Mouse (Mus musculus): ENCODE results near the gene Gm10974. TPM values are rescaled to one million over a fixed set of nuclear protein-coding genes. Genes with fewer than 3 reads are reported as not detected.

Gm10974 gene
- polyA plus RNA-seq, 1 experiment from 2014 or later, result not detected

- Histone ChIP-seq H3K27ac (ENCODE audit: low read length) (peak overlapping the region; percentile 49), H3K9ac (ENCODE audit: low read depth, low read length) (no peak overlapping the region)
Observed at GRCm38 (mm10) chr7:66370970-66371369, 5.3 kb downstream of the Gm10974 start.

GRCm38 (mm10) chr7:66373391-66373790 lies 7.7 kb downstream of the Gm10974 start:
- 88% methylated on average over 3 of the region's 3 CpGs for WGBS
- H3K36me3 ChIP-seq (ENCODE audit: control insufficient read depth, insufficient read depth, low read length), result no peaks in the 10 kb centered on the region

More at GRCm38 (mm10) chr7:66370970-66371369, 5.3 kb downstream of the Gm10974 start:
- Histone ChIP-seq H3K27me3 (replicated peaks; ENCODE audit: control insufficient read depth, insufficient read depth, low read length) (no peaks in the 10 kb centered on the region), H3K4me3 (ENCODE audit: low read length) (no peak overlapping the region), H3K4me1 (ENCODE audit: control insufficient read depth, insufficient read depth, low read length) (peaks cover 21% of the 10 kb centered on the region), H3K9me3 (ENCODE audit: control insufficient read depth, low read length) (no peaks in the 10 kb centered on the region), H3K4me2 (ENCODE audit: low read depth, low read length) (no peak overlapping the region), H3K36me3 (ENCODE audit: control insufficient read depth, insufficient read depth, low read length) (no peaks in the 10 kb centered on the region)
- ATAC-seq, result peak; percentile 66
- WGBS, result 67% methylated on average over 6 of the region's 6 CpGs

GRCm38 (mm10) chr7:66375736-66376135 lies 10.0 kb downstream of the Gm10974 start:
- Histone ChIP-seq H3K36me3 (ENCODE audit: control insufficient read depth, insufficient read depth, low read length) (no peaks in the 10 kb centered on the region; the same call in 1 of the 2 replicates), H3K9ac (ENCODE audit: low read depth, low read length) (no peak overlapping the region), H3K4me3 (ENCODE audit: low read length) (no peak overlapping the region), H3K27me3 (replicated peaks; ENCODE audit: control insufficient read depth, insufficient read depth, low read length) (no peaks in the 10 kb centered on the region), H3K9me3 (ENCODE audit: control insufficient read depth, low read length) (no peaks in the 10 kb centered on the region), H3K4me1 (ENCODE audit: control insufficient read depth, insufficient read depth, low read length) (peaks cover 12% of the 10 kb centered on the region; the same call in 1 of the 2 replicates), H3K4me2 (ENCODE audit: low read depth, low read length) (no peak overlapping the region), H3K27ac (ENCODE audit: low read length) (no peak overlapping the region)
- ATAC-seq, result no peak
- WGBS, result 84% methylated on average over 4 of the region's 4 CpGs

More at GRCm38 (mm10) chr7:66373391-66373790, 7.7 kb downstream of the Gm10974 start:
- H3K27me3 ChIP-seq (replicated peaks; ENCODE audit: control insufficient read depth, insufficient read depth, low read length), result no peaks in the 10 kb centered on the region
- H3K4me1 ChIP-seq (ENCODE audit: control insufficient read depth, insufficient read depth, low read length), result peaks cover 24% of the 10 kb centered on the region
- H3K4me3 ChIP-seq (ENCODE audit: low read length), result no peak overlapping the region
- H3K27ac ChIP-seq (ENCODE audit: low read length), result no peak overlapping the region
- no peaks in the 10 kb centered on the region for H3K9me3 ChIP-seq (ENCODE audit: control insufficient read depth, low read length)
- no peak overlapping the region for H3K4me2 ChIP-seq (ENCODE audit: low read depth, low read length)
- no peak overlapping the region for H3K9ac ChIP-seq (ENCODE audit: low read depth, low read length)
- ATAC-seq, result no peak

- Histone ChIP-seq H3K27ac (ENCODE audit: low read length) (no peak overlapping the region), H3K4me2 (ENCODE audit: low read depth, low read length) (no peak overlapping the region), H3K36me3 (ENCODE audit: control insufficient read depth, insufficient read depth, low read length) (no peaks in the 10 kb centered on the region; the same call in 1 of the 2 replicates), H3K27me3 (replicated peaks; ENCODE audit: control insufficient read depth, insufficient read depth, low read length) (no peaks in the 10 kb centered on the region), H3K4me3 (ENCODE audit: low read length) (no peak overlapping the region), H3K9me3 (ENCODE audit: control insufficient read depth, low read length) (no peaks in the 10 kb centered on the region), H3K9ac (ENCODE audit: low read depth, low read length) (no peak overlapping the region), H3K4me1 (ENCODE audit: control insufficient read depth, insufficient read depth, low read length) (peaks cover 5% of the 10 kb centered on the region; the same call in 1 of the 2 replicates)
- ATAC-seq, result peak; percentile 63
- WGBS, result 81% methylated on average over 10 of the region's 10 CpGs
Observed at GRCm38 (mm10) chr7:66376560-66376959, 10.9 kb downstream of the Gm10974 start.

- WGBS, result 49% methylated on average over 5 of the region's 5 CpGs
- Histone ChIP-seq H3K4me1 (ENCODE audit: control insufficient read depth, insufficient read depth, low read length) (peaks cover 25% of the 10 kb centered on the region), H3K36me3 (ENCODE audit: control insufficient read depth, insufficient read depth, low read length) (no peaks in the 10 kb centered on the region), H3K9me3 (ENCODE audit: control insufficient read depth, low read length) (no peaks in the 10 kb centered on the region), H3K4me2 (ENCODE audit: low read depth, low read length) (no peak overlapping the region), H3K4me3 (ENCODE audit: low read length) (no peak overlapping the region), H3K9ac (ENCODE audit: low read depth, low read length) (no peak overlapping the region), H3K27me3 (replicated peaks; ENCODE audit: control insufficient read depth, insufficient read depth, low read length) (no peaks in the 10 kb centered on the region), H3K27ac (ENCODE audit: low read length) (peak overlapping the region; percentile 65)
- ATAC-seq, result no peak
Observed at GRCm38 (mm10) chr7:66384213-66384612, 18.5 kb downstream of the Gm10974 start.

GRCm38 (mm10) chr7:66384891-66385290 lies 19.2 kb downstream of the Gm10974 start:
- ATAC-seq, result no peak
- no peak overlapping the region for H3K4me3 ChIP-seq (ENCODE audit: low read length)
- 88% methylated on average over 8 of the region's 8 CpGs for WGBS
- H3K36me3 ChIP-seq (ENCODE audit: control insufficient read depth, insufficient read depth, low read length), result no peaks in the 10 kb centered on the region
- H3K9ac ChIP-seq (ENCODE audit: low read depth, low read length), result no peak overlapping the region
- H3K27ac ChIP-seq (ENCODE audit: low read length), result no peak overlapping the region
- no peaks in the 10 kb centered on the region for H3K9me3 ChIP-seq (ENCODE audit: control insufficient read depth, low read length)
- no peaks in the 10 kb centered on the region for H3K27me3 ChIP-seq (replicated peaks; ENCODE audit: control insufficient read depth, insufficient read depth, low read length)
- peaks cover 25% of the 10 kb centered on the region for H3K4me1 ChIP-seq (ENCODE audit: control insufficient read depth, insufficient read depth, low read length)
- H3K4me2 ChIP-seq (ENCODE audit: low read depth, low read length), result no peak overlapping the region

GRCm38 (mm10) chr7:66385826-66386225 lies 20.1 kb downstream of the Gm10974 start:
- Histone ChIP-seq H3K27me3 (replicated peaks; ENCODE audit: control insufficient read depth, insufficient read depth, low read length) (no peaks in the 10 kb centered on the region), H3K4me2 (ENCODE audit: low read depth, low read length) (no peak overlapping the region), H3K4me3 (ENCODE audit: low read length) (no peak overlapping the region), H3K9me3 (ENCODE audit: control insufficient read depth, low read length) (no peaks in the 10 kb centered on the region), H3K36me3 (ENCODE audit: control insufficient read depth, insufficient read depth, low read length) (no peaks in the 10 kb centered on the region), H3K9ac (ENCODE audit: low read depth, low read length) (no peak overlapping the region), H3K4me1 (ENCODE audit: control insufficient read depth, insufficient read depth, low read length) (peaks cover 25% of the 10 kb centered on the region), H3K27ac (ENCODE audit: low read length) (no peak overlapping the region)
- no peak for ATAC-seq
- 95% methylated on average over 12 of the region's 12 CpGs for WGBS

GRCm38 (mm10) chr7:66386411-66386810 lies 20.7 kb downstream of the Gm10974 start:
- H3K4me3 ChIP-seq (ENCODE audit: low read length), result no peak overlapping the region
- no peaks in the 10 kb centered on the region for H3K9me3 ChIP-seq (ENCODE audit: control insufficient read depth, low read length)
- peaks cover 25% of the 10 kb centered on the region for H3K4me1 ChIP-seq (ENCODE audit: control insufficient read depth, insufficient read depth, low read length)
- no peaks in the 10 kb centered on the region for H3K36me3 ChIP-seq (ENCODE audit: control insufficient read depth, insufficient read depth, low read length)
- no peaks in the 10 kb centered on the region for H3K27me3 ChIP-seq (replicated peaks; ENCODE audit: control insufficient read depth, insufficient read depth, low read length)
- H3K27ac ChIP-seq (ENCODE audit: low read length), result no peak overlapping the region
- 96% methylated on average over 6 of the region's 6 CpGs for WGBS
- no peak overlapping the region for H3K4me2 ChIP-seq (ENCODE audit: low read depth, low read length)
- ATAC-seq, result no peak
- no peak overlapping the region for H3K9ac ChIP-seq (ENCODE audit: low read depth, low read length)

- Histone ChIP-seq H3K4me3 (ENCODE audit: low read length) (peak overlapping the region; percentile 91), H3K4me2 (ENCODE audit: low read depth, low read length) (peak overlapping the region; percentile 88), H3K36me3 (ENCODE audit: control insufficient read depth, insufficient read depth, low read length) (no peaks in the 10 kb centered on the region), H3K9ac (ENCODE audit: low read depth, low read length) (peak overlapping the region; percentile 95), H3K27ac (ENCODE audit: low read length) (peak overlapping the region; percentile 88), H3K4me1 (ENCODE audit: control insufficient read depth, insufficient read depth, low read length) (peaks cover 25% of the 10 kb centered on the region), H3K27me3 (replicated peaks; ENCODE audit: control insufficient read depth, insufficient read depth, low read length) (no peaks in the 10 kb centered on the region), H3K9me3 (ENCODE audit: control insufficient read depth, low read length) (no peaks in the 10 kb centered on the region)
- ATAC-seq, result peak; percentile 5; the same call in 1 of the 2 replicates
- 4% methylated on average over 13 of the region's 13 CpGs for WGBS
Observed at GRCm38 (mm10) chr7:66387419-66387812, 21.7 kb downstream of the Gm10974 start.
